Mouse (Mus musculus): Measurements from ENCODE around the gene Casq2.

GRCm38 (mm10) chr3:102165536-102166286, 79.5 kb downstream of the Casq2 start:
- TF ChIP-seq USF1 (IDR thresholded peaks at IDR 0.05; ENCODE audit: low read depth), result no peak
- no peak for TF ChIP-seq CTCF (IDR thresholded peaks at IDR 0.05; ENCODE audit: control insufficient read depth, insufficient read depth, insufficient read length)

Measured in C2C12 (cell line).